Mouse (Mus musculus) right cerebral cortex, postnatal 14 days (tissue): ENCODE results near the gene Spata17.
A peak's percentile ranks its signal among the peaks of the same experiment; 100 is the strongest.
"Not testable (repeated sequence)": the region's sequence is repeated elsewhere in the genome, so short reads cannot be mapped to it uniquely, and the experiment has no call there.

Experiments used
- DNase-seq: peaks from one replicate; pipeline ENCODE4 v3.0.0; 2022

Gene Spata17

DNA sequence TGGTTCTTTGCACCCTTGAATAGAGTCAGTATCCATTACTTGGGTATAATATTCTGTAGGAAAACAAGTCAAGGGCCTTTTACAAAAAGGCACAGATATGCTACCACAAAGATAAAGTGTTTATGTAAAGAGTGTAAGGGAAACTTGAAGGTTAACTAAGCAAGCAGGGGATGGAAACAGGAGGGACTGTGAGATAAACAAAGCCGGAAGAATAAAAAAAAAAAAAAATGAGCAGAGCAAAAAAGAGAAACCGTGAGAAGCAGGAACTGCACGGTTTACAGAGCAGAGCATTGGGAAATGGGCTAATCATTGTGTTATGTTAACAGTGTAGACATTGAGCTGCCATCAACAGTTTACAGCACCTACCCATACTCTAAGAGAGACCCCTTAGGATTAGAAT, 44.9 kb downstream of the Spata17 start:
- DNase-seq, result no peak

DNA sequence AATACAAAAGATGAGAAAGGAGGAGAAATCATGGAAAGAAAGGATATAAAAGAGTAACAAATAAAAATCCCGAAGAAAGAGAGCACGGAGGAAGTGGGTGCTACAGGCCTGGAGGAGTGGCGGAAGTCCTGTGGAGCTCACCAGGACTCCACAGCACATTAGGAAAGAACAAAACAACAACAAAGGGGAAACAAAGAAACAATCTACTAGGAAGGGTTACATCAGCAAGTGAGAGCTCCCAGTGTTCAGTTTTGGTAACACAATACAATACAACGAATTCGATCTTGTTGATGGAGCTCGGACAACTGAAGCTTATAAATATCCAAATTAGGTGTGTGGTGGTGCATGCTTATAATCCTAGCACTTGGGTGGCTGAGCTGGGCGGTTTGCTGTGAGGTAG, 45.6 kb downstream of the Spata17 start:
- no peak for DNase-seq

DNA sequence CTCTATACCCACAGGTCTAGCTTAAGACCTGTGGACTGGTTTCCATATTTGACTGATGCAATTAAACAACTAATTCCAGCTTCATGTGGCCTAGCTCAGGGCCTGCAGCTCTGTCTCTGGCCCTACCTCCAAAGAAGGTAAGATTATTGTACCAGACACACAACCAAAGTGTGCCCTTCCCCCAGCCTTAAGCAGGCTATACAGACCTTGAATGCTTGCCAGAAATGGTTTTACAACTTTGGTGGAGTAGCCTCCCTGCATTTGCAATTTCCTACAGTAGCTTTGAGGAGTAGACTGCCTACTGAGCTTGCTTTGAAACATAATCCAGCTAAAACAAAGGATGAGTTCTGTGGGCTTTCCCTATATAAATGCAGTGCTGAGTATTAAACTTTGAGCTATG, 51.7 kb downstream of the Spata17 start:
- no peak for DNase-seq

DNA sequence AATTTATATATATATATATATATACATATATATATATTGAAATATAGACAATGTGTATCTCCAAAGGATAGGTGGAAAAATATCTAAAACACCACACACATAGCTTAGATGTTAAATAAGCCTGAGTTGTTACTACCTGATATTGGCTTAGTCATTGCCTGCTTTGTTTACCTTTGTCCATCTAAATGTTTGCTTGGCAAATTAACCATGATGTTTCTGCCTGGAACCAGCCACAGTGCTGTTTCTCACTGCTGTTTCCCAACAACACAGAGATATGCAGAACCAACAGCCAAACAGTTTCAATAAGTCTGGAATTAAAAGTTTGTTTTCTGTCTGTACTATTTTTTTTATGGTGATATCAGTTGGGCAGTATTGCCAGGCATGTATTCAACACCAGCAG, 59.6 kb downstream of the Spata17 start:
- no peak for DNase-seq

DNA sequence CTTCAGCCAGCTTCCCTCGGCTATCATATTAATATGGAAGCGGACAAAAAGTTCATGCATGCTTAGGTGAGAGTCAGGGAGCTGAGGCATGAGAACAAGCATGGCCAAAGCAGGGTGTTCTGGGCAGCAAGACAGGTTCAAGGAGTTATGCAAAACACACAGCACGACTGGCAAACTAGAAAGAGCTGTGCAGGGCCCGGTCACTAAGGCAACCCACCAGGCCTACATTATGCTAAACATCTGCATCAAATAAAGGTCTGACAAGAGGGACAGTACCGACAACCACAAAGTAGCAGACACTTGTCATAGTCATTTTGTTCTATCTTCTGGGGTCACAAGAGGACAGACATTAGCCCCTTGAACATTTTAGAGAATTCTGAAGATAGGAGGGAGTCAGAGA, 61.6 kb downstream of the Spata17 start:
- DNase-seq, result no peak

DNA sequence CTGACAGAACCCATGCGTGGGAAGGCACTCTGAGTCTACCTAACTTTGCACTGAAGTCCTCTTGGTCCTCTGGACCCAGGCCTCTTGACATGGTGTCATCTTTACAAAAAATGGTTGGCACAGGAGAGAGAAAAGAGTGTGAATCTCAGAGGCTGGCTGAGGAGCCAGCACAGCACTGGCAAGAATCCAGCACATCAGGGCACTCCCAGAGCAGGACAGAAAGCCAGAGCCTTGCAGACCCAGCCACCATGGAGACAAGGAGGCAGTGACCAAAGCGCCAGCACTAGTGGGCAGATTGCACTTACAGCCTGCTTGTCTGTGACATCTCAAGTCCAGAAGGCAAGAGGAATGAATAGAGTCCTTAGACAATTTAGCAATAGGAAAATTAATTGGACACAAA, 62.7 kb downstream of the Spata17 start:
- no peak for DNase-seq

DNA sequence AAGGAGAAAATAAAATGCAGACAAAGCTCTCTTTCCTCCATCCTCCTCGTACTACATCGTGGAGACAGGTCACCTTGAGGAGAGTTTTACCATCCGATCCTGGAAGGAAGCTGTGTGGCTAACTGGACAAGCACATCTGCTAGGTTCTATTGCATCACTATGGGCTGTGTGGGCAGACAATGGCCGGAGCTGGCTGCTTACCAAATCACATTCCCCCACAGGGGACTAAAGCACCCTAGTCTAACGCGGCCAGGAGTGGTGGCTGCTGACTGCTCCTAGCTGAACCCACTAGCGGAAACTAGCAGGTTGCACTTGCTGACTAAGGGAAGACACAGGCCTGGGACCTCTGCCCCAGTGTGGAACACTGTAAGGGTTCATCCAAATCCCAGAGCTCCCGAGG, 72.3 kb downstream of the Spata17 start:
- no peak for DNase-seq

DNA sequence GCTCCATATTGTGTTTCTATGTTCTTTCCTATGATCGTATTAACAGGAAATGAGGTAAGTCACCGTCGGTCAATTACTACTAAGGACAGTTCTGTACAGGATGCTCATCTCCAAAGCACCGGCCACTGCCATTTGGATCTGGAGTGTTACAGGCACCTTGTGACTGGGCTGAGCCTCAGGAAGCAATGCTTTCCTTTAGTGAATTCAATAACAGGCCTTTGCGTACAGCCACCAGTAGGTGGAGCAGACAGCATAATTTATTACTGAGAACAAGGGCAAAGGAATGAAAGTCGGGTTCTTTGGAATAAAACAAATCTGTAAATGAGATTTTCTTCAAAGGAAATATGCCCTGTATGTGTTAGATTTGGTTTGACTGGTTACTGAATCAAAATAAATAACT, 77.8 kb downstream of the Spata17 start:
- DNase-seq, result peak; percentile 59

DNA sequence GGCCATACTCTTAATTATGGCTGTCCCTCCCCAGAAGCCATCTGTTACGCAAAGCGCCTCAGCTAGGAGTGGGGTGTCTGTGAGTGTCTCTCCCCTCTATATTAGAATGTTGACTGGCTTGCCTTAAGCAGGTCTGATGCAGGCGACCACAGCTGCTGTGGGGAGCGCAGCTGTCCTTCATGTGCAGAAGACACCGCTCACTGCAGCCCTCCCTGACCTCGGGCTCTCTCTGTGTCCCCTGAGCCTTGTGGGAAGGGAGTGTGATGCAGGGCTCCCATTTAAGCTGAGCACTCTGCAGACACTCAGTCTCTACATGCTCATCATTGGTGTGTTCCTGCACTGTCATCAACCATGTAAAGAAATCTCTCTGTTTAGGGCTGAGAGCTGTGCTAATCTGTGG, 79.4 kb downstream of the Spata17 start:
- no peak for DNase-seq

DNA sequence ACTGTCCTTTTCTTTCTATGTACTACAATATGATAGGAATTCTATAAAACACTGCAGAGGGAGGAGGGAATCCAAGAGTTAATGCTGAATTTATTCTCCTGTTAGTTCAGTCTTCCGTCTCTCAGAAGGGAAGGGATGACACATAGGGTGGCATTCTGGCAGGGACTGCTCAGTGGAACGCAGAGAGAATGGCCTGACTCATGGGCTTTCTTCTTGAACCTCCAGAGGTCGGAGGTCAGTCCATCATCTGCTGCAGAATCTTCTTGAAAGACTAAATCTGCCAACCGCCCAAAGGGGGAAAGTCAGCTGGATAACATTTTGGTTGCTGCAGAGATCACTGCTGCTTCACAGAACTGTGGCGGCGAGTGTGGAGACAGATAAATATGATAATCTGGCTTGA, 81.4 kb downstream of the Spata17 start:
- no peak for DNase-seq

DNA sequence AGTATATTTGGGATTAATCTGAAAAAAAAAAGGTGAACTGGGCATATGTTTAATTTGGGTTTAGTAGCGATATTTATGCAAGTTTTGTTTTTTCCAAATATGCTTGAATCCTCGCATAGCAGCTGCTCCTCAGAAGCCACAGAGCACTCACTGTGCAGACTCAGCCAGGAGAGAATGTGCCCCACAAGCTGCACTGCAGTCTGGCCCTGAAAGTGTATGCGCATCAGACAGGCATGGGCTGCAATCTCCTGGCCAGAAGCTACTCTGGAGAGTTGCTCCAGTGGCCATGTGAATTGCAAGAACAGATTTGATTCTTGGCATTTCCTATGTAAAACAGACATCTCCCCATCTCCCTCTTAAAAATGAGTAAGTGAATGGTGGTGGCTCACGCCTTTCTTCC, 82.9 kb downstream of the Spata17 start:
- DNase-seq, result no peak

DNA sequence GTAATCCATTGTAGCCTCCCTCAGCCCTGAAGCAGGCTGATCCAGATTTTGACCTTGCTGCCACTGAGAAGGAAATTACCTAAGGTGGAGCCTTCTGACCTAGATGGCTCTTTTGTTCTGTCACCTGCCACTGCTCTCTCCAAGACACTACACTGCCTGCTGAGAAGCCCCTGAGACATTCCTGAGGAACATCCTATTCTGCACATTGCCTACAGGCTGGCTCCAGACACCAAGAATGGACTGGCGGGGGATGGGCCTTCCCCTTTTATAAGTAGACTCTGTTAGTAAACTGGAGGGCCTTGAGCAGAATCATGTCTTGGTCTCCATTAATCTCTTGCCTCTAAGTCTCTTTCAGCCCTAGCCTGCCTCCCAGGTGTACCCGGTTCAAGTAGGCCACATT, 87.7 kb downstream of the Spata17 start:
- not testable (repeated sequence) for DNase-seq

DNA sequence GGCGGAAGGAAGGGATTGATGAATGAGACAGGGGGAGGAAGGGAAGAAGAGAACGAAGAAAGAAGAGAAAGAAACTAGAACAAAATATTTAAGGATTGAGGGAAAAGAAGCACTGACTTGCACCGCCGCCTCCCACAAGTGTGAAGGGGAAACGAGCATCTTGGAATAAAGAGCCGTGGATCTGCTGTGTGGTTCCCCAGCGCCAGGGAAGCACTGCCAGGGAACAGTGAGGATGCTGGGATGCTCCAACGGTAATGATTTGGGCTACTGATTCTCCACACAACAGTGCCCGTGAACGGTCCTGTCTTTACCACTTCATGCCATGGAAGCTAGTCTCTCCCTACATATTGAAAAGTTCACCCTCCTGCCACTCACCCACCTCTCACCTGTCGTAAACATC, 89.5 kb downstream of the Spata17 start:
- DNase-seq, result no peak

DNA sequence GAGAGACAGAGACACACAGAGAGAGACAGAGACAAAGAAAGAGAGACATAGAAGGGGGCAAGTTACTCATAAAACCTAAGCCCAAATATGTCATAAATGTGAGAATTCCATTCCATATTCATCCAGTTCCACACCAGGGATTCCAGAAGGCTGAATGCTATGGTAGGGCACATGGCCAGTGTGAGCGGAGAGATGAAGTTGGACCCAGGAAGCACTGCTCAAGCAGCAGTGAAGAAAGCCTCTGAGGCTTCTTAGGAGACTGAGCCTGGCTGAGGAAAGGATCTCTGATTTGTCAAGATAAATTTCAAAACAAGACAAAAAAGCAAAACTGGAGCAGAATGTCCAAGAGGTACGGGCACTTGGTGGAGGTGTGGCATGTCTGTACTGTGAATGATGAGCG, 90.3 kb downstream of the Spata17 start:
- DNase-seq, result no peak

DNA sequence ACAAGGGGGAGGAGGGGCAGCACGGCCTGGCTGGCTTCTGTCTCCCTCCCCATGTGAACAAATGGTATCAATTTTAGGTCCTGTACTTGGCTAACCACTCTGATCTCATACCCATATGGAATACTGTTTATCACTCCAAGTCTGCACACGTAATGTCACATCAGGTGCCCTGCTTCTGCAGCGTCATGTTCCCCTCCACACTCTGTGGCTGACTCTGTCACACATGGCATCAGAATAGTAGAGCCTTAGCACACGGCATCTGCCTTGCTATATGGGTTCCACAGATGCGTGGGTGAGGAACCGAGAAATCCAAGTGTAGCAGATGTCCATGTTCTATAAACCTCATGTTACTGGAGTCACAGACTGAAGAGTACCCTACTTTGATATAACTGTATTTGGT, 96.0 kb downstream of the Spata17 start:
- DNase-seq, result peak; percentile 51

DNA sequence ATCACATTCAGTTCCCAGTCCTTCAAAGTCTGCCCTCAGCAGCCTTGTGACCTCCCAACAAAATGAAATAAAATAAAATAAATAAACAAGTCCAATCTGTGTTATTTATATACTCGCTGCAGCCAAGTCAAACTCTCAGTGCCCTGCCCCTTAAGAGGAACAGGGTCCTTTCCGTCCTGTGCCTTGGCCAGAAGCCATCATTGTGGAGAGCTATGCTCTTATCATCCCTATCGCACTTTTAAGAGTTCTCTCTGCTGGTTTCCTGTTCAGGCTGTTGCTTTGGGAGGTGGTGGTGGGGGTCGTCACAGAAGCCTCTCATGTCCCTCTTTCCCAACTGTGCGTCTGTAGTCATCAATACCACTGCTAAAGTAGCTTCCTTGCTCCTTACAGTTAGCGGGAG, 97.2 kb downstream of the Spata17 start:
- no peak for DNase-seq

DNA sequence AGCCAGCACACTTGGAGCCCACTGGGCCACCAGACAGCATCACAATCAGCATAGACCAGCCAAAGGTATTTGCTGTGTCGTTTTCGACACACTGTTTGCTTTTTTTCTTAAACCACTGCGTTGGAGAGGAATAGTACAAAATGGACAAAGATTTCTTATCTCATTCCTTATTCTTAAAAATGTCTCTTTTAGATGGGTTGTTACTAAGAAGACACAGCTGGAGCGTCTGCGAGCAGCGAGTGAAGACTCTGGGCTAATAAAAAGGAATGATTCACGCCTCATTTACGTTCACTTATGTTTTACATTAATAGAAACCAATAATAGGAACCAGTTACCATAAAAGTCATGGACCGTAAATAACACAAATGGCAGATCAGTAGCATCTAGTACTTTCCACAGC, 101.5 kb downstream of the Spata17 start:
- no peak for DNase-seq

DNA sequence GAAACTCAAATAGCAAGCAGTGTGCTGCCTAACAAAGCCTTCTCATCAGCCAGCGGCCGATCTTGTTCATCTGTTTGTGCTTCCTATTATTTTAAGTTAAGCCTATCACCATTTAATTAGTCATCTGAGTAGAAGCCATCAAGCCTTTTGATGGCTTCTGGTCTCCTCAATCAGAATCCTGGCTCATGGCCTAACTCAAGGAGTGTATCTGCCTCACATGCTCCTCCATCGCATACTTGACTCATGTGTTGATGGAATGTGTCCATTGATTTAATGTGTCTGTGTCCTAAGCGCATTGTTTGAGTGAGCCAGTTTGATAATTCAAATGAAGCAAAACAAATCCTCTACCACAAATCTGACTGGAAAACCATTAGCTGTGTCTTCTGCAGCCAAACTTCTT, 113.1 kb downstream of the Spata17 start:
- no peak for DNase-seq

DNA sequence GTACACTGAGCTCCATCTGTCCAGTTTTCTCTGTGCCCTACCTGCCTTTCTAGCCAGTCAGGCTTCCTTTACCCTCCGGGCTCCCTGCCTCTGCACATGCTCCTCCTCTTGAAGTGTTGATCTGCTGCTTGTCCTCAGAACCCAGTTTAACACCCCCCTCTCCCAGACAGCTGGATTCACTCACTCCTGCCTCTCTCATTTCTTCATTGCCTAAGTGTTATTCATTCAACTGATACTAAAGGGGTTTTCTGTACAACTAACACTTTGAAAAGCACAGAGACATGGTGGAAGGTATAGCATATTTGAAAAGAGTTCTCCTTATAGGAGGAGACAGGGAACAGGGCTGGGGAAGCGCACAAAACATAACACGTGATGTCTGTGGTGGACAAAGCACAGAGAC, 114.1 kb downstream of the Spata17 start:
- DNase-seq, result no peak

DNA sequence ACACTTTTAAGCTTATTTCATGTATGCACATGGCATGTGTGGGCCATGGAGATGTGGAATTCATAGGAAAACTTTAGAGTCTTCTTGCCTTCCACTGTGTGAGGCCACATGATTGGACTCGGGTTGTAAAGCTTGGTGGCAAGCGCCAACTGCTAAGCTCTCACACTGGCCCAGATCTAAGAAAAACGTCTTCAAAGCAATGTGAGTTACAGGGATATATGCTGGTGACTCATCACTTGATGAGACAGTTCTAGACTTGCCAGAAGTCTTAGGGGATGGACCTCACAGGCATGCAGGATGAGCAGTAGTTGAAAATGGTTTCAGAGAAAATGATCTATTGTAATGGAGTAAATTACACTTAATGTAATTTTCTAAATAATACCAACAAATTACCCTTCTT, 114.6 kb downstream of the Spata17 start:
- DNase-seq, result no peak

DNA sequence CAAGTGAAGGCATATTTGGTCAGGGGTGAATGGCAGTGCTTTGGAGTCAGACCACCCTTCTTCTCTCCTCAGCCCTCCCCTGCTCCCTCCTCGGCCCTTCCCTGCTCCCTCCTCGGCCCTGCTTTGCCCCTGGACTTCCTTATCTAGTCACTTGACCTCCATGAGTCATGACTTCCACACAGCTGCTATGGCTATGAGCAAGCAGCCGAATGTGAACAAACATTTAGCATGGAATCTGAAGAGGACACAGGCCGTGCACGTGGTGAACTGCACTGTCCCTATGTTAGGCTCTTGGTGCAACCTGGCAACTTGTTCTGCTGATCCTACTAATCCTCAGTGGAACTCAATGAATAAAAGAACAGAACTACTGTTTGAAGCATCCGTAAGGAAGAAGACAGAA, 117.0 kb downstream of the Spata17 start:
- no peak for DNase-seq

DNA sequence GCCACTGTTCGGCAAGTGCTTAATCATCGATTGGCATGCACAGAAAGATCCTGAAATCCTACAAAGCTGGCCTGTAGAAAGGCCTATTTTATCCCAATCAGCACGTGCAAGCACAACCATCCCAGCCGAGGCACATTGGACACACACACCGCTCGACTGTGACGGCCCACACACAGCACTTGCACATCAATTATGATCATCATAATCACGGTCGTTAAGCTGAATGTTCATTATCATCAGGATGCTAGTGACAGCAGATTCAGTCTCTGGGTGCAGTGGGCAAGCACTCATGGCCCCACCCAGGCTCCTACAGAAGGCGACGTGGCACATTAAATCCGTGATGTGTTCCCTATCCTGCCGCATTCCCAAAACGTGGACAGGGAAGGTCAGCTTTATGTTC, 122.7 kb downstream of the Spata17 start:
- no peak for DNase-seq

DNA sequence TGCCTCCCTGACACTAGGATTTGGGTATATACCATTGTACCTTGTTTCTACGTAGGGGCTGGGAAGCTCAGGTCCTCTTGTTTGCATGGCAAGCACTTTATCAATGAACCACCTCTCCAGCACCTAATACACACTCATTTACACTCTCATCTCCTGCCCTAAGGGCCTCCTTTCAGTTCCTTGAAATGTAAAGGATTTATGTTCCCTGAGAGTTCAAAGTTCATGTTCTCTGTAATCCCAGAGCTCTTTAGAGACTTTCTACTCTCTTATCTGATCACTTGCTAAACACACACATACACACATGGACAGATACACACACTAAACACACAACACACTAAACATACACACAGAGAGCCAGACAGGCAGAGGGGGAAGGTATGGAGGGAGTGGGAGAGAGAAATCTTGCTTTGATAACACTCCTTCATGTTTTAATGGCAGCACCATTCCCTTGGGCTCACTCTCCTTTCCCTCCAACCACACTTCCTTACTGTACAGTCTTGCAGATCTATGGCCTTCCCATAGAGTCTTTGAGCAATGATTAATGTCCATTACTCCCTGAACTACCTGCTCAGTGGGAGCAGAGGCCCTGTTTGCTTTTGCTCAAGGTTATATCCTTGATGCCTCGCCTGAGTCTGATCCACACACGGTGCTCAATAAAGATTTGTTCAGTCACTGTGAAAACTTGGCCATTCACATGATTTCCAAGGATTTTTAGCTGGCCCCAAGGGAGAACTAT, 126.4 kb downstream of the Spata17 start:
- DNase-seq, result no peak

DNA sequence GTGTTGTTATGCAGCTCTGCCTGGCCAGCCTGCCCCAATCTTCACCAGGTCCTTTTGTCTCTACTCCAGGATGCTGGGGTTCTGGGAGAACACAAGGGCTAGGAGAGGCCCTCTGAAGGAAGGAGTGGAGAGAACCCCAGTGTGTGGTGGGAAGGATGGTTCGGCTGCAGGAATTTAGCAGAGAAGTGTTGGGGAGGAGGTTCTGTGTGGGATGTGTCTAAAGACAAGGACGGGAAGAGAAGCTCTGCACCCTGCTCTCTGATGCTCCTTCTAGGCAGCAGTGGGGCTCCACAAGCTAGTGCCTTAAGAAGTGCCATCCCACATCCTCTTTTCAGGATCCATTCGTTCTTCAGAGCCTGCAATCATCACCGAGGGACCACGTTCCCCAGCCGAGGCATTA, 129.2 kb downstream of the Spata17 start:
- no peak for DNase-seq

DNA sequence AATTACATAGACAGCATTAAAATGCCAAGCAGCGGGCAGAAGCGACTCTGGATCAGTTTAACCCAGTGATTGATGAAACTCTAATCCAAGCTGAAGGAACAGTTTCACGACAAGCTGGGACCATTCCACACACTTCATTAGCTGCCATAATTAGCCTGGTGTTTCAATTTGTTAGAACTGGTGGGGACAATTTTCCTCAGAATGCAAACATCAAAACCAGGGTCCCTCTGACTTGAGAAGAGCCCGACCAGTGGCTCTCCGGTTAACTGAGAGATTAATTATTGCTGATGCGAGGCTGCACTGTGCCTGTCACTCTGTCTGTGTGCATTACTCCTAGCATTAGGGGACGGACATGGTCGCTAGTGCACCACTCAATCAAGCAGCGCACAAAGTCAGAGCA, 137.9 kb downstream of the Spata17 start:
- DNase-seq, result no peak

DNA sequence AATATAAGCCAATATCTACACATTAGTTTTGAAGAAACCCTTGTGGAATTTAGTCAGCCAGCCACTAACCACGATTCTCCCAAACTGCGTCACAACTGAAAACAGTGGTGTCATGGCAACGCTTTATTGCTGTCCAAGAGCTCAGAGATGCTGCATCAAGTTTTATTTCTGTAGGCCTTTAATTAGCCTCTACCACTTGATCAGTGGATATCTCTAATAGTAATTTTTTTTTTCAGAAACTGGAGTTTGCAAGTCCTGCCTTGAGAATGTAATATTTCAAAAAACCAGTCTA, 138.3 kb downstream of the Spata17 start:
- DNase-seq, result no peak
